Mouse (Mus musculus) thymus, postnatal 36 days (tissue): ENCODE data around the gene Slc25a34.
A peak's percentile ranks its signal among the peaks of the same experiment; 100 is the strongest.

Experiments used
- DNase-seq, 2 experiments: peaks; one replicate each; pipeline ENCODE4 v3.0.0; 2022; ENCODE audit warnings: mixed read lengths in 2 of 2

Slc25a34 gene

DNA sequence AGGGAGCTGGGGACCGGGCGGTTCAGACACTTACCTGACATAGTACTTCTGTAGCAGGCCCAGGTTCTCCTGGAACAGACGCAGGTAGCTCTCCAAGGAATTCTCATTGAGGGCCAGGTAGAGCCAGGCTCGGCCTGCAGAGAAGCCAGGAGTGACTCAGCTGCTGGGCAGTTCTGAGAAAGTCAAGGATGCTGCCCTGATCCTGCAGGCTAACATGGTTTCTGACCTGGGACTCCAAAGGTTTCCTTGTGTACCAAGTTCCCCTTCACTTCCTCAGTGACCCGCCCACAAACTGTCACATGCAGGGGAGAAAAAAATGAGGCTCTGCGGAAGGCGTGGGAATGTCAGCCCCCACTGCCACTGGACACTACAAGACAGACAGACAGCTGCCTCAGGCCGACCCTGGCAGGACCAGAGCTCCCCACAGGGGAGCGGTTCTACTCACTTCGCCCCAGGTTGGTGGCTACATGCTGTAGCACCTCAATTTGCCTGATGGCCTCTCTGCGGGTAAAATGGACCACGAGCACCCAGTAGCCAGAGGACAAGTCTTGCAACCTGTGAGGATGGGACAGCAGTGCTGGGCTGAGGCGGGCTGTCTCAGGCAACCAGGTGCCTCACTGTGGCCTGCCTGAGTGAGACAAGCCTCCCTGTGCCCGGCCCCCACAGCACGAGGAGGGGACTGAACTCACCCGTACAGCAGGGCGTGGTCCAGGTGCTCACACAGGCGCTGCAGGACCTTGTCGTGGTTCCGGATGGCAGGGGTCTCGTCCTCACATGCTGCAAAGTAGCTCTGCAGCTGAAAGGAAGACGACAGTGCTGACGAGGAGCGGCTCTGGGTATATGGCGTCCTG lies 18.6 kb upstream of the Slc25a34 start:
- no peak for DNase-seq

DNA sequence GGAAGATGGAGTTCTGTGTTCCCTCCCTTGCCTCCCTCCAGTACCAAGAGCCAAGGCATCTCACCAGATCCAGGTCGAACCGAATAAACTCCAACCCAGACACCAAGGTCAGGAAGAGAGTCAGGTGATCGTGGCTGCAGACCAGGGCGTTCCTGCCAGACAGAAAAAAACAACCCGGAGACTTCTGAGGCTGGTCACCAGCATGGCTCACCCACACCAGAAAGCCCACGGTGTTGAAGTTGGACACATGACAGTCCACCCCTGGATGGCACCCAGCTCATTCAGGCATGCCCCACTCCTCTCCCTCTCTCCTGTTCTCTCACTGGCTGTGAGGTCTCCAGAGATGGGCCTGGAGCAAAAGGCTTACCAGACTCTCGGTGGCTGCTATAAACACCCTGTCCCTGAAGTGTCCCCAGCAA lies 17.7 kb upstream of the Slc25a34 start:
- DNase-seq, result no peak

DNA sequence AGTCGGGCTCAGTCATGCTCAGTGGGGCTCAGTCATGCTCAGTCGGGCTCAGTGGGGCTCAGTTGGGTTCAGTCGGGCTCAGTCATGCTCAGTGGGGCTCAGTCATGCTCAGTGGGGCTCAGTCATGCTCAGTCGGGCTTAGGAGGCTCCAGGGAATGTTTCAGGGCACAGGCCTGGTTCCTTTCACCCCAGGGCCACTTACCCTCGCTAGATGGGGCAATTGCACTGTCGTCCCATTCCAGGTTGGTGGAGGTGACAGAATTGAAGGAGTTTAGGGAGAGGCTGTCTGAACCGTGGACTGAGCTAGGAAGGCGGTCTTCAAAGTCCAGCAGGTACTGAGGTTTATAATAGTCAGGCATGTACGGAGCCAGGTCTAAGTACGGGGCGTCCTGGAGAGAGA lies 15.9 kb upstream of the Slc25a34 start:
- DNase-seq, result no peak

DNA sequence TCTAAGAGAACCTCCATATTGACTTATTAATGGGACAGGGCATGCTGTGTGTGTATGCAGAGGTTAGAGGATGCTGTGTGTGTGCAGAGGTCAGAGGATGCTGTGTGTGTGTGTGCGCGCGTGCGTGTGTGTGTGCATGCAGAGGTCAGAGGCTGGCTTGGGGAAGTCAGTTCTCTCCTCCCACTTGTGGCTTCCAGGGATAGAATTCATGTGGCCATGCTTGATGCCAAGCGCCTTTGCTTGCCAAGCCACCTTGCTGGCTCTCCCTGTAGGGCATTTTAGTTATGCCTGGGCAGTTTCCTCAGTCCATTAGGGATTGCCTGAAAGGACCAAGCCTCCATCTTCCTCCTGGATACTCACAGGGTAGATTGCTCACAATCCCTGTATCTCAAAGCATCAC lies 13.1 kb upstream of the Slc25a34 start:
- DNase-seq, result no peak

DNA sequence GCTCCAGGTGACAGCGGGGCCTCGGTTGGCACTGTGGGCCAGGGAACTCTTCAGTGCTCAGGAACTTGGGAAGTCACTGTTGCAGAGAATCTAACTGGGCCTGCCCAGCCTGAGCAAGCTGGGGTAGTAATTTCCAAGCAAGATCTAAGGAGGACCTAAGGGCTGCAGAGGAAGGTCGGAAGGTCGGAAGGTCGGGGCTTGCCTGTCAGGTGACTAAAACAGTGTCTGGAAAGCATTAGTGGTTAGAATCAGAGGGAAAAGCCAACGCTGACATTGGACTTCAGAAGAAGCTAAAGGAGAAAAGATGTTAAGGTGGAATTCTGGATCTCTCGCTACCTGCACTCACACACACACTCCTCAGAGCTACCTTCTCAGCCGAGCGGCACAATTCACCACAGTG lies 12.4 kb upstream of the Slc25a34 start:
- no peak for DNase-seq

DNA sequence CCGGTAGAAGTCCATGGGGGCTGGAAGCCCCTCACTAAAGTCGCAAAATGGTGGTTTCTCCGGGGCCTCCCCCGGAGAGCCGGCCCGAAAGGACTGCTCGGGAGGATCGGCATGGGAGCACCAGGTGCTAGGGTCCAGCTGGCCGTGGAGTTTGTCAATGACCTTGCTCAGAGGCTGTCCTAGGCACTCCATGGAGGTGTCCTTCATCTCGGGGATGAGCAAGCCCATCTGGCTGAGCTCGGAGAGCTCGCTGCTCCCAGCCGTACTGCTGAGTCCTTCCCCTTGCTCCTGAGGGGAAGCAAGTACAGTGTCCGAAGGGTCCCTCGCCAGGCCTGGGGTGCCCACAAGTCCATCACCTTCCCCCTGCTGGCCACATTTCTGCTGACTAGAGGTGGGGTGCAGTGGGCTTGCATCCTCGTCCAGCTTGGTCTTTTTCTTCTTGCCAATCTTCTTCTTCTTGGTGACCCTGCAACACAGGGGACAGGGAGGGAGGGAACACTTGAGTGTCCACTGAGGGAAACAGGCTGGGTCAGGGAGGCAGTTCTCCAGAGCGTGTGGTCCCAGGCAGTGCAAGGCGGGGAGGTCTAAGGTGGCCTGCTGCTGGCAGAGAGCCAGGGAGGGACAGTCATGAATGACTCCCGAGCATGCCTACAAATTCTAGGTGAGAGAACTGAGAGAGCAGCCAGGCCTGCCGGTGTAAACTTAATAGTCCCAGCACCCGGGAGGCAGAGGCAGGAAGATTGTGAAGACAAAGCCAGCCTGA lies 8.7 kb upstream of the Slc25a34 start:
- DNase-seq, result no peak

DNA sequence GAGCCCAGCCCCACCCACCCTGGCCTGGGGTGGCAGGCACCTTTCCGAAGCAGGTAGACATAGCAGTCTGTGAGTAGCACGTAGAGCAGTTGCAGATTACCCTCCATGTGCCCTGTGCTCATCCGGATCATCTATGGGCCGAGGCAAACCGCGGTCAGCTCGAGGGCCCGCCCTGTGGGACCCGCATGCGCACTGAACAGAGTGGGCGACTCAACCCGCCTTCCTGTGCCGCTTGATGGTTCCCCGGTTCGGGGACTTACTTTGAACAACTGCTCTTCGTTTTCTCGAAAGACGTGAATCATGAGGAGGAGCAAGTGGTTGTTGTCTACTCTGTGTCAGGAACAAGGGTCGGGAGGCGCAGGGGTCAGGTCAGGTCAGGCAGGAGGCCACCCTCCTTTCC lies 7.6 kb upstream of the Slc25a34 start:
- DNase-seq, result no peak

DNA sequence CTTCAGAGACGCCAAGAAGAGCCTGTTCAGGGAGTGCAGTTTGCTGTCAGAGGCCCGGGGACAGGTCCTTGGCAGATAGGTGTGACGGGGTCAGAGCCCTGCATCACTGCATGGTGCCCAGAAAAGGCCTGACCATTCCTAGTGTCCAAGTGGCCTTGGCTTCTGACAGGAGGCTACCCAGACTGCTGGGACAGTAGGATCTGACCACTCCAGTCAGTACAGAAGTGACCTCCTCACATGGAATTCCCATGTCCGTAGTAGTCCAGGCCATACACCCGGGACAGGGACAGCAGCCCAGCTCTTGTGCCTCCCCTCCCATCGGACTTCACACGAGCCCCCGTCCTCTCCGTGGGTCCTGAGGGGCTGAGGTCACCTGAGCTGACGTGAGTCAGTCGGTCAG lies 6.4 kb upstream of the Slc25a34 start:
- no peak for DNase-seq

DNA sequence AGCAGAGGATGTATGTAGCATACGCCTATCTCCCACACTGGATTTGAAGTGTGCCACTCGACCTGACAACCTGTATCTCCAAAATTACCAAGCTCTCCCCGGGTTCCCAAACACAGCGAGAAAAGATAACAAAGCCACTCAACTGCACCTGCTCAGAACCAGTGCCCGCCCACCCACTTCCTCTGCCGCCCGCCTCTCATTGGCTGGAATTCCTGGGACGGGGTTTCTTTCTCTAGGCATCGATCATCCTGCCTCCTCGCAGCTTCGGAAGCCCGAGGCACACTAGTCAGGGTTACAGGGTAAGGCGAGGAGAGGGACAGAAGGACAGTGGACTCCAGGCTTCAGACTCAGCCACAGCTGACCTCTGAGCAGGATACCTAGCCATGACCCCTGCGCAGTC lies 5.0 kb upstream of the Slc25a34 start:
- no peak for DNase-seq

DNA sequence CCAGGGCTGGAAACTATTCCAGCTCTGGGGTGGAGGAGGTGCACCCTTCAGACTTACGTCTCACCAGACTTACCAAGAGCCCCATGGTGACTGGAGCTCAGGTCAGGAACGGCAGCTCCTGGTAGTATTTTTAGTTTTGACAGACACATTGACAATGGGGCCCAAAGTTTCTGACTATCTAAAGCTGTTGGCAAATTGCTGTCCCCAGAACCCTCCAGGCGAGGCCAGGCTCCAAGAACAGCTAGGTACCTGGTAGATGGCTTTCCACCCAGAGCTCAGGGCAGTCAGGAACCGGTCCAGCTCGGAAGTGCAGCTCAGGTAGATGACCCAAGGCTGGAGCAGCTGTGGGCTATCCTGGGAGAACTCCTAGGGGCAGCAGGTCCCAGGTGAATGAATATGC lies 3.9 kb upstream of the Slc25a34 start:
- DNase-seq, result no peak

DNA sequence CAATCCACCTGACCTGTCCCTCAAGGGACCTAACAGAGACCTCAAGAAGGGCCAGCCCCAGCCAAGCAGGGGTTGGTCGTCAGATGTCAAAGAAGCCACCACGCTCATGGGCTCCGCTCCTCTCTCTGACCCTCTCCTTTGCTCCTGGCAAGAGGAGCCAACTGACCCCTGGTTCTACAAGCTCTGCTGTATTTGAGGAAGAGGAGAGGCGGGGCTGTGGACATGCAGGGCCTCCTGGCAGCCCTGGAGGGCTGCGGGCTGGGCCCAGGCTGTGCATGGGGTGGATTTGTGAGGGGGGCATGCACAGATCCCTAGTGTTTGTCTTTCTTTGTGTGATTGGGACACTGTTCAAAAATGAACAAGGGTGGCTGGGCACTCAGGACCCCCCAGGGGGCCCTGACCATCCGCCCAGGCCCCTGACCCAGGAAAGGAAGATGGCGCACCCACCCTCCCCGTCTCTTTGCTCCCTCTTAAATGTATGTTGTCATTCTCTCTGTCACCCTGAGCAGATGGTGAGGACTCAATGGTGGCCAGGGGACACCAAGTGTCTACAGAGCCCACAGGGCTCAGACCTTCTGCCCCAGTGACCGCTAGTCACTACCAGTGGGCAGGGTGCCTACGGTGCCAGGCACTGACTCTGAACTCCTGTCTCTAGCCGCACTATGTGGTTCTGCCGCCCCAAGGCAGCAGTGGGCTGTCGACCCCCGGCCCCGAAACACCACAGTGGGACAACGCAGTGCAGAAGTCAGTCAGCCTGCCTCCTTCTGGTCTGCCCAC lies 2.3 kb upstream of the Slc25a34 start:
- no peak for DNase-seq

DNA sequence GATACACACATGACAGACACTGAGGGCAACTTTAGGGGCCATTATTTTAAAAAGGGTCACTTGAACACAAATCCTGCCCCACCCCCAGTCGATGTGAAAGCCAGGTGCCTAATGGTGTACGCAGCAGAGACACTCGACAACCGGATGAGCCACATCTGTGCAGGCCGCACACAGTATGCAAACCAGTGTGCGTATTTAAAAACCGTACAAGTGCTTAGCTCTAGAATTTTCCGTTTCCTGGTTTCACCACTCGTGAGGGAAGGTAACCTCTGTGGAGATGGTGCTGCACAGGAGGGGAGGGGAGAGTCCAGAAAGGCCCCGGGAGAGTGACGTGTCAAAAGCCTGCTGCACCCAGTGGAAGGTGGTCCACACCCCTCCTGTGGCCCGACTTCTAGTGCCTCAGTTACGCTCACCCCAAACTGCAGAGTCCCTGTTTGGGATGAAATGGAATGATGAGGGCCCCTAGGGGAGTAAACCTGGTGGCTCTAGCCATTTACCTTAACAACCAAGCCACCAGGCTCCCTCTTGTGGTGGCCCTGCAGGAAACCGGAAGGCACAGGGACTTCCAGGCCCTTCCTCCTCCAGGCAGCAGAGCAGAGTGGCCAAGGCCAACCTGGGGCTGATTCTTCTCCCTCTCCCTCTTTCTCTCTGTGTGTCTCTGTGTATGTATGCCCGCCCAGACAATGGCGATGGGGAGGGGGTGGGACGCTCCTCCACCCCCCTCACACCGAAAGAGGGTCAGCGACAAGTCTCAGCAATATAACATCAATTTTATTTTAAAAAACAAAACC lies 1.6 kb upstream of the Slc25a34 start:
- DNase-seq, result peak; percentile 15 to 40

DNA sequence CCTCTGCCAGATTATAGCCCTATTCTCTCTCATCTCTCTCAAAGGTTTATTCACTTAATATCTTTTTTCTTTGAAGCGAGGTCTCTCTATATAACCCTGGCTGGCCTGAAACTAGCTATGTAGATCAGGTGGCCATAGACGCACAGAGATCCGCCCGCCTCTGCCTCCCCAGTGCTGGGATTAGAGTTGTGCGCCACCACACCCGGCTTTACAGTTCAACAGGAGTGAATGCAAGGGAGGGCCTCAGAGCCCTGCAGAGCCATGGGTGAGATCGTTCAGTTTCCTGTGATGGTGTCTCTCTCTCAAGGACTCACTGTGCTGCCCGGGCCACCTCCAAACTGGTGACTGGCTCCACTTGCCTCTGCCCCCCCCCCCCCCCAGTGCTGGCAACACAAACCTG lies 513 bp upstream of the Slc25a34 start:
- DNase-seq, result no peak

DNA sequence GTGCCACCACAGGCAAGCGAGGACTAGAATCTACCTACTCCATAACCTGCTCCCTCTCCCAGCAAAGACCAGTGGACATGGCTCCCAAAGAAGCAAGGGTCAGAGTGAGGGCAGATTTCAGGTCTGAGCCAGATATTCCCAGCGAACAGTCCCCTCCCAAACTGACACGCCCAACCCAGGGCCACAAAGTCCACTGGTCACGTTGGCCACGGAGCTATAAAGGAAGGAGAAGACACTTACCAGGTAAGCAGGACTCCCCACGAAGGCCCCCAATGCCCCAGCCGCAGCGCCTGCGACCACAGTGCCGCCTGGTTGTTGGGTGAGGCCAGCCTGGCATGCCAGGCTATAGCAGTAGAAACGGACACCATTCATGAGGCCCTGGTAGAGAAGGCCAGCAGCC lies 584 bp downstream of the Slc25a34 start:
- DNase-seq, result no peak

DNA sequence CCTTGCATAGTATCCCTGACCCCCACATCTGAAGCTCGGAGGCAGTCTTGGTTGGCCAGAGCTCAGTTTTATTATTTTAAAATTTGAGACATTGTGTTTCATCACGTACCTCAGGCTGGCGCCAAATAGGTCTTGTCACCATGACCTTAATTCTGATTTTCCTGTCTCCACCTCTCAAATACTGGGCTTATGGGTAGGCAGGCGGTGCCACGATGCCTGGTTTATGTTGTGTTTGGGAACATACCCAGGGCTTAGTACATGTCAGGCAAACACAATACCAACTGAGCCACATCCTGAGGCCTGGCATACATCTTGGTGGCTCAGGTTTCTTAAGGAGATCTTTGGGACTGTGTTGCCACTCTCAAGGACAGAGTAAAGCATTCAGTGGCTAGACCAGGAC lies 1.0 kb downstream of the Slc25a34 start:
- DNase-seq, result no peak

DNA sequence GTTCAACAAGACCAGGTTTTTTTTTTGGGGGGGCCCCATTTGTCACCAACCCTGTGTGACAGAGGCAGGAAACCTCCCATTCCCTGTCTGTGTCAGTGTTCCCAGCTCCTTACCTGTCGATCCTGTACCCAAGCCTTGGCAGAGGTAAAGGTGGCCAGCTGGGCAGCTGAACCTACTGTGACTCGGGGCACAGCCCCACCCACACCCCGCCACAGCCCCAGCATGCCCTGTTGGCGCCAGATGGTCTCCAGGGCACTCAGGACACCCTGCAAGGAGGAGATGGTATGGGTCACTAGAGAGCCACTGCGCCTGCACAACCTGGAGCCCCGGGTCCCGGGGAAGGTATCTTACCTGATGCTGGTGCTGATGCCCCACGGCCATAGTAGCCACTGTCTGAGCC lies 1.5 kb downstream of the Slc25a34 start:
- no peak for DNase-seq

DNA sequence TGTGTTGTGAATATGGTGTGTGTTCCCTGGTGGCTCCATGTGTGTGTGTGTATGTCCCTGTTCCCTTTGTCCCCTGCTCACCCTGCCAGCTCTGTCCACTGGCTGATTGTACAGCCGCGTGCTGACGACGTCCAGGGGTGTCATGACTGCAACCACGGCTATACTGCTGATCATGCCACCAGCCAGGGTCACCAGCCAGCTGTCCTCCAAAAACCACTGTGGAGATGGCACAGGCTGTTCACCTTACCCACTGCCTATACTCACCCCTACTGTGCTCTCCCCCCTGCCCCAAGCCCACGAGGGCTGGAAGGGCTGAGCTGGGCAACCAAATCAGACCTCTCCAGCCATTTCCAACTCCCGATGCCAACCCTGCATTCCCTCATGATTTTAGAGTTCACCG lies 2.3 kb downstream of the Slc25a34 start:
- no peak for DNase-seq

DNA sequence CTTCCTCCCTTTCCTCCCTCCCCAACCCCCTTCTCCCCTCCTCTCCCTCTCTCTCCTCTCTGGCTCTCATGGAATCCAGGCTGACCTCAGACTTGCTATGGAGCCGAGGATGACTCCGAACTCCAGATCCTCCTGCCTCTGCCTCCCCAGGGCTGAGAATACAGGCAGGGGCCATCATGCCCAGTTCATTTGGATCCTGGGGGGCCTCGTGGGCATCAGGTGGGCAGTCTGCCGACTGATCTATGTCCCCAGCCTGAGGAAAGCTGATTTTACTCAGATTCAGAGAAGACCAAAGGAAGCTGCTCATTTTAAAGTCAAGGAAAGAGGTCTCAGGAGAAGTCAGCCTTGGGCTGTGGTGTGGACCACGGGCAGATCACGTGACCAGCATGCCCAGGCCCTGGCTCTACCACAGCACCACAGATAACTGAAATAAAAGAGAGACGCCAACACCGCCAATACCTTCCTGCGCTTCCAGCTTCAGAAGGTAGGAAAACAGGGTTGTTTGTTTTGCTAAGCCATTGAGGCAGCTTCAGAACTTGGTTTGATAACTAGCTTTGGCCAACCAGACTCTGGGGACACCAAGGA lies 4.2 kb downstream of the Slc25a34 start:
- no peak for DNase-seq

DNA sequence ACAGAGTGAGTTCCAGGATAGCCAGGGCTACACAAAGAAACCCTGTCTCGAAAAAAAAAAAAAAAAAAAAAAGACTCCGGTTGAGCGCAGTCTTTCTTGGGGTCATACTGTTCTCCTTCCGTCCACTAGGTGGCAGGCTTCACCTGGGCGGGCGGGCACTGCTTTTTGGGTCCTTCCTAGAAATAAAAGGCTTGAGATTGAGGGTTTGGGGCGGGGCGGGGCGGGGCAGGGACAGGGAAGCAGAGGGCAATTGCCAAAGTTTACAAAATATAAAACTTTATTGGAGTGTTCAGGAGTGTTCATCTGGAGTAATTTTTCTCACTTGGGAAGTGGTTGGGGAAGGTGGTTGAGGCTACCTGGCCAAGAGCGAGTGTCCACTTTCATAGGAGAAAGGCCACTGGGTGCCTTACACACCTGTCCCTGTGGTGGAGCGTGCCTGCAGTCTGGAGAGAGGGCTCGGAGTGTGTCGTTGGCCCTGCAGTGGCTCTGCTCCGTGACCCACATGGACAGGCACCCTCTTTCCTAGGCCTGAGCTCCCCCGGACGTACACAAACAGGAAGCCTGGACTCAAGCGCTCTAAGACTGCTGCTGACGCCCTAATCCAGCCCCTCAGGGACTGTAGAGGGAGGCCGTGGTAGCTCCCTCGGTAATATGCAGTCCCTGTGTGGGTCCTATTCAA lies 4.9 kb downstream of the Slc25a34 start, which contains the start of gene Tmem82:
TSS of gene Tmem82 (minus strand) at position 69 of the 679 bp plus-strand sequence.
- DNase-seq, result peak; percentile 52 to 57

DNA sequence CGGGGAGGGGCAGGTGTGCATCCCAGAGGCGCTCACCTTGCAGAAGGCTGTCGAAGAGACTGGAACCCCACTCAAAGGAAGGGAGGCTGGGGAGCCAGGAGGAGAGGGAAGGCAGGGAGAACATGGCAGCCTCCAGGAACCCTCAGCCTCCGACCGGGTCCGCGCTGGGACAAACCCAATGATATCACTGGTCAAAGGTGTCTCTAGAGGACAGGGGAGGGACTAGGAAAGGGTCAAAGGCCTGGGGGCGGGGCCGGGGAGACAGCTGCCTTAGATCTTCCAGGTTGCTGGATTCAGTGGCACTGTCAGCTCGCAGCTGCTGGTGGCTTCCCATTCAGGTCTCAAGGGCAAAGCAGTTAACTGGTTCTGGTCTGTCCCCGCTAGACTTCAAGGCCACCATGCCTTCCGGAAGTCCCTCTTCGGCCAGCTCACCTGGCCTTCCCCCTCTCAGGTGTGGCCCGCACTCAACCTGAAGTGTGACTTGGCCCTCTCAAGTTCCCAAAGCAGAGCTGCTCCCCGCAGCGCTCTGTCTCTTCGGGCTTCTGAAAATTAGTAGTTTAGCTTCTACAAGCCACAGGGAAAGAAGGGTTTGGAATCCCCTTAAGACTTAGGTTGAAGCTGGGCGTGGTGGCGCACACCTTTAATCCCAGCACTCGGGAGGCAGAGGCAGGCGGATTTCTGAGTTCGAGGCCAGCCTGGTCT lies 5.6 kb downstream of the Slc25a34 start:
- DNase-seq, result peak; percentile 21 to 39

DNA sequence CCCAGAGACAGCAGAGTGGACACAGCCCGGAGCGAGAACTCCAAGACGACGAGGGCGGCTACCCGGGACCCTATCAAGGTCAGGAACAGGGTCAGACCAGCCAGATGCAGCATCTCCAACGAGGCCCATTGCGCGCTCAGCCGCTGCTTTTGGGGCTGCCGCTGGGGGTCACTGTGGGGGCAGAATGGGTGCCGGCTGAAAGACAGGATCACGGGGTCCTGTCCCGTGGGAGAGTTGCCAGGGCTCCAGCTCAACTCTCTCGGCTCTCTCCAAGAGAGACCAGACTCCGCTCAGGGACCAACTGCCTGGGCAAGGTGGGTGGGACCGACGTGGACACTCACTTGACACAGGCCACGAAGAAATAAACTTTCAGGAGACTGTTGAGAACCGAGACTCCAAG lies 6.3 kb downstream of the Slc25a34 start:
- DNase-seq, result peak; percentile 77 to 80
